Mouse (Mus musculus) stomach, postnatal 0 days (tissue): Measurements from ENCODE around the gene Unc13a. TPM values are rescaled to one million over a fixed set of nuclear protein-coding genes. Genes with fewer than 3 reads are reported as not detected.

Experiments used
- ATAC-seq: fragments of 200-750 bp; cut with Nextera tagmentation; 2 replicates; pipeline ENCODE4 v1.8.0; 2017; ENCODE audit not compliant: low FRiP score, low TSS enrichment
- DNase-seq: peaks from one replicate; pipeline ENCODE4 v3.0.0-alpha.2; 2016; ENCODE audit warnings: low spot score
- H3K27ac ChIP-seq: fragments of 300-500 bp; sonication (generic); replicated peaks from 2 replicates; pipeline ENCODE4 v1.5.1; 2014; ENCODE audit warnings: mild to moderate bottlenecking, control low read depth
- H3K27me3 ChIP-seq: fragments of 300-500 bp; sonication (generic); 2 replicates; pipeline ENCODE4 v1.6.1; 2014; ENCODE audit warnings: low read length; ENCODE audit not compliant: control insufficient read depth, insufficient read depth
- H3K36me3 ChIP-seq: fragments of 300-500 bp; sonication (generic); 2 replicates; pipeline ENCODE4 v1.6.1; 2014; ENCODE audit warnings: low read length, mixed read lengths; ENCODE audit not compliant: control insufficient read depth, insufficient read depth
- H3K4me1 ChIP-seq: fragments of 300-500 bp; sonication (generic); replicated peaks from 2 replicates; pipeline ENCODE4 v1.6.1; 2014; ENCODE audit warnings: antibody characterized with exemption; ENCODE audit not compliant: control insufficient read depth, insufficient read depth
- H3K4me2 ChIP-seq: fragments of 300-500 bp; sonication (generic); replicated peaks from 2 replicates; pipeline ENCODE4 v1.6.1; 2014; ENCODE audit warnings: low read depth, mild to moderate bottlenecking, control low read depth, moderate library complexity
- H3K4me3 ChIP-seq: fragments of 300-500 bp; sonication (generic); 2 replicates; pipeline ENCODE4 v1.5.1; 2014; ENCODE audit warnings: low read depth, low read length, control low read depth
- H3K9ac ChIP-seq: fragments of 300-500 bp; sonication (generic); 2 replicates; pipeline ENCODE4 v1.6.1; 2014; ENCODE audit warnings: mild to moderate bottlenecking, low read length, control low read depth, mixed read lengths
- H3K9me3 ChIP-seq: fragments of 300-500 bp; sonication (generic); 2 replicates; pipeline ENCODE4 v1.6.1; 2016; ENCODE audit warnings: low read length; ENCODE audit not compliant: control insufficient read depth
- CTCF ChIP-seq: IDR thresholded peaks from 2 replicates; pipeline ENCODE4 v1.5.1; 2016; ENCODE audit warnings: antibody characterized with exemption, low read depth, mild to moderate bottlenecking, moderate library complexity
- EP300 ChIP-seq: optimal IDR thresholded peaks from 2 replicates; pipeline ENCODE3; 2016; ENCODE audit warnings: antibody characterized with exemption
- WGBS: fragments of 180-500 bp; shearing (Covaris S2); extraction: QIAGEN DNeasy Blood & Tissue Kit; methylation state at CpG from one replicate; pipeline ENCODE4 v1.1.7; 2014; 5-methylcytosine and 5-hydroxymethylcytosine counted together
- polyA plus RNA-seq: library from polyadenylated mRNA; unstranded; fragments of >200 nt; fragmentation: Nextera tagmentation; extraction: Ambion mirVana; gene quantifications from 2 replicates; pipeline ENCODE4 v1.2.1, GENCODE M21; 2015

Unc13a gene
- polyA plus RNA-seq, 1 experiment from 2014 or later: 0.46 TPM

GRCm38 (mm10) chr8:71658515-71659049 is 13.0 kb downstream of the Unc13a start:
- ATAC-seq (no peak), DNase-seq (no peak)
- H3K4me3 ChIP-seq: no peak overlapping the region
- H3K4me1 ChIP-seq: no peaks in the 10 kb centered on the region
- H3K9ac ChIP-seq: no peak overlapping the region
- H3K27me3 ChIP-seq: peaks cover 6% of the 10 kb centered on the region; the same call in 1 of the 2 replicates
- no peak overlapping the region for H3K4me2 ChIP-seq
- no peaks in the 10 kb centered on the region for H3K36me3 ChIP-seq
- TF ChIP-seq EP300 (no peak), CTCF (no peak)
- 25% methylated on average over 17 of the region's 17 CpGs for WGBS
- no peaks in the 10 kb centered on the region for H3K9me3 ChIP-seq
- no peak overlapping the region for H3K27ac ChIP-seq

- no peak overlapping the region for H3K4me2 ChIP-seq
- ATAC-seq (no peak), DNase-seq (no peak)
Measured at GRCm38 (mm10) chr8:71657816-71658215, 13.7 kb downstream of the Unc13a start.

DNA sequence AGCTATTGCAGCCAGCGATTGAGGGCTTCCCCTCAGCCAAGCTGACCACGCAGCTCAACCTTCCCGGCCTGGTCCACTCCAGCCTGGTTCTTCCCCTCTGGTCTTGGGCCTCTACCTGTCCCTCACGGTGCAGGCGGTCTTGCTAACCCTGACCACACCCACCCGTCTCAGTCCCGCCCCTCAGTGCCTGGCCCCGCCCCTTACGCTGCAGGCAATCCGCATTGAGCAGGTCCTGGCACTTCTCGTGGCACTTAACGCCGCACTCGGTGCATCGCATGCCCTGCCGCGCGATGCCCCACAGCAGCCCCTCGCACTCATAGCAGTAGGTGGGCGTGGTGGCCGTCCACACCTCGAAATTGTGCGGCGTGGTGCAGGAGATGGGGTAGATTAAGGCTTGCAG is 17.0 kb downstream of the Unc13a start:
- Histone ChIP-seq H3K9ac (0 out of 2 replicates have a peak overlapping the region, but pooled peaks have one; percentile 13), H3K4me2 (peak overlapping the region; percentile 14; the same call in 1 of the 2 replicates), H3K27ac (no peak overlapping the region), H3K4me1 (no peaks in the 10 kb centered on the region), H3K9me3 (no peaks in the 10 kb centered on the region), H3K27me3 (0 out of 2 replicates have a peak, but pooled peaks cover 2% of the 10 kb centered on the region), H3K36me3 (no peaks in the 10 kb centered on the region), H3K4me3 (no peak overlapping the region)
- ATAC-seq (peak; percentile 64), DNase-seq (peak; percentile 86)
- 2% methylated on average over 24 of the region's 24 CpGs for WGBS
- TF ChIP-seq EP300 (no peak), CTCF (no peak)

More at GRCm38 (mm10) chr8:71657816-71658215, 13.7 kb downstream of the Unc13a start:
- H3K4me1 ChIP-seq: no peaks in the 10 kb centered on the region
- H3K4me3 ChIP-seq: no peak overlapping the region
- 25% methylated on average over 9 of the region's 9 CpGs for WGBS
- H3K9me3 ChIP-seq: no peaks in the 10 kb centered on the region
- no peak overlapping the region for H3K27ac ChIP-seq
- TF ChIP-seq EP300 (no peak), CTCF (no peak)
- peaks cover 6% of the 10 kb centered on the region; the same call in 1 of the 2 replicates for H3K27me3 ChIP-seq
- no peak overlapping the region for H3K9ac ChIP-seq
- H3K36me3 ChIP-seq: no peaks in the 10 kb centered on the region

GRCm38 (mm10) chr8:71645510-71645909 is 26.0 kb downstream of the Unc13a start:
- no peak for DNase-seq
- H3K9me3 ChIP-seq: no peaks in the 10 kb centered on the region
- TF ChIP-seq EP300 (no peak), CTCF (no peak)
- WGBS: 74% methylated on average over 9 of the region's 9 CpGs
- no peak for ATAC-seq
- H3K9ac ChIP-seq: no peak overlapping the region
- no peaks in the 10 kb centered on the region for H3K36me3 ChIP-seq
- H3K27ac ChIP-seq: no peak overlapping the region
- no peak overlapping the region for H3K4me2 ChIP-seq
- no peaks in the 10 kb centered on the region for H3K4me1 ChIP-seq
- H3K27me3 ChIP-seq: no peaks in the 10 kb centered on the region
- H3K4me3 ChIP-seq: no peak overlapping the region

GRCm38 (mm10) chr8:71639318-71639717 is 32.2 kb downstream of the Unc13a start:
- no peak overlapping the region for H3K4me2 ChIP-seq
- no peak for DNase-seq
- H3K4me1 ChIP-seq: no peaks in the 10 kb centered on the region
- H3K4me3 ChIP-seq: no peak overlapping the region
- WGBS: 90% methylated on average over 4 of the region's 4 CpGs
- TF ChIP-seq CTCF: no peak
- TF ChIP-seq EP300: no peak
- H3K27me3 ChIP-seq: no peaks in the 10 kb centered on the region
- H3K9ac ChIP-seq: no peak overlapping the region
- H3K9me3 ChIP-seq: no peaks in the 10 kb centered on the region
- H3K36me3 ChIP-seq: no peaks in the 10 kb centered on the region
- ATAC-seq: 0 out of 2 replicates have a peak, but pooled peaks have one; percentile 4
- H3K27ac ChIP-seq: no peak overlapping the region

DNA sequence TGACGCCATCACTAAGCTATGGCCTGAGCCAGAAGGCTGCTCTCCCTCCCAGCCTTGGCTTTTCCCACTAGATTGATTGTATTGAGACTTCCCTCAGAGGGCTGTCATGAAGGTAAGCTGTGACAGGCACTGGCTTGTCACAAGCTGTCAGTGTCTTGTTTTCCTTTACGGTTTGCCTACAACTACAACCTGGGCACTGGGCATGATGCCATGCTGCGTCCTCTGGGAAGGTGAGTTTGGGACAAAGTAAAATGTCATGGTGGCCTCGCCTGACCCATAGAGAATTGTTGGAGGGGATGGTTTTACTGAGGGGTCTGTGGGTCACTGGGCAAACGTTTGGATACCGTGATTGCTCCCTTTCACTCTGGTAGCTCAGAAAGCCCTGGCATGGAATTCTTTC is 33.2 kb downstream of the Unc13a start:
- H3K9ac ChIP-seq: no peak overlapping the region
- H3K36me3 ChIP-seq: no peaks in the 10 kb centered on the region
- no peak for TF ChIP-seq CTCF
- no peak for TF ChIP-seq EP300
- no peak overlapping the region for H3K4me2 ChIP-seq
- ATAC-seq (no peak), DNase-seq (no peak)
- H3K4me3 ChIP-seq: no peak overlapping the region
- H3K4me1 ChIP-seq: no peaks in the 10 kb centered on the region
- 66% methylated on average over 6 of the region's 6 CpGs for WGBS
- no peak overlapping the region for H3K27ac ChIP-seq
- H3K27me3 ChIP-seq: no peaks in the 10 kb centered on the region
- no peaks in the 10 kb centered on the region for H3K9me3 ChIP-seq
